Mouse (Mus musculus) midbrain, embryonic 13.5 days (tissue): Measurements from ENCODE around the gene Btbd18. TPM values are rescaled to one million over a fixed set of nuclear protein-coding genes. Genes with fewer than 3 reads are reported as not detected.
A peak's percentile ranks its signal among the peaks of the same experiment; 100 is the strongest.

Experiments
- ATAC-seq: fragments of 200-750 bp; cut with Nextera tagmentation; 2 replicates; pipeline ENCODE4 v1.8.0; 2017; ENCODE audit warnings: mild to moderate bottlenecking, moderate TSS enrichment, moderate library complexity
- H3K27ac ChIP-seq: fragments of 300-500 bp; sonication (generic); 2 replicates; pipeline ENCODE4 v1.5.1; 2015; ENCODE audit warnings: inconsistent platforms, mild to moderate bottlenecking, moderate library complexity
- H3K27me3 ChIP-seq: fragments of 300-500 bp; sonication (generic); 2 replicates; pipeline ENCODE4 v1.6.1; 2015; ENCODE audit warnings: mild to moderate bottlenecking, inconsistent platforms
- H3K36me3 ChIP-seq: fragments of 300-500 bp; sonication (generic); 2 replicates; pipeline ENCODE4 v1.6.1; 2015; ENCODE audit warnings: mild to moderate bottlenecking, inconsistent platforms
- H3K4me1 ChIP-seq: fragments of 300-500 bp; sonication (generic); replicated peaks from 2 replicates; pipeline ENCODE4 v1.6.1; 2015; ENCODE audit warnings: inconsistent platforms
- H3K4me2 ChIP-seq: fragments of 300-500 bp; sonication (generic); replicated peaks from 2 replicates; pipeline ENCODE4 v1.6.1; 2015; ENCODE audit warnings: moderate library complexity, mild to moderate bottlenecking, inconsistent platforms
- H3K4me3 ChIP-seq: fragments of 300-500 bp; sonication (generic); replicated peaks from 2 replicates; pipeline ENCODE4 v1.5.1; 2015; ENCODE audit warnings: mild to moderate bottlenecking, inconsistent platforms
- H3K9ac ChIP-seq: fragments of 300-500 bp; sonication (generic); replicated peaks from 2 replicates; pipeline ENCODE4 v1.6.1; 2015; ENCODE audit warnings: mild to moderate bottlenecking, inconsistent platforms
- H3K9me3 ChIP-seq: fragments of 300-500 bp; sonication (generic); 2 replicates; pipeline ENCODE4 v1.6.1; 2016; ENCODE audit warnings: mild to moderate bottlenecking, inconsistent platforms
- WGBS: fragments of 180-500 bp; shearing (Covaris S2); methylation state at CpG from one replicate; pipeline ENCODE4 v1.1.7; 2015; 5-methylcytosine and 5-hydroxymethylcytosine counted together
- polyA plus RNA-seq: library from polyadenylated mRNA; unstranded; fragments of >200 nt; fragmentation: Nextera tagmentation; extraction: Ambion mirVana; gene quantifications from 2 replicates; pipeline ENCODE4 v1.2.1, GENCODE M21; 2015

The Btbd18 gene
- polyA plus RNA-seq, 1 experiment from 2014 or later, result 0.42 TPM

GRCm38 (mm10) chr2:84714422-84714810 lies 55.5 kb downstream of the Btbd18 start:
- Histone ChIP-seq H3K4me3 (peak overlapping the region; percentile 96), H3K9ac (peak overlapping the region; percentile 97), H3K36me3 (peaks cover 12% of the 10 kb centered on the region), H3K4me1 (peaks cover 30% of the 10 kb centered on the region), H3K27me3 (no peaks in the 10 kb centered on the region), H3K27ac (peak overlapping the region; percentile 97), H3K4me2 (peak overlapping the region; percentile 74), H3K9me3 (no peaks in the 10 kb centered on the region)
- no peak; the same call in 1 of the 2 replicates for ATAC-seq
- WGBS, result 1% methylated on average over 23 of the region's 26 CpGs

GRCm38 (mm10) chr2:84714811-84715561 lies 56.1 kb downstream of the Btbd18 start, which contains the start of gene Zdhhc5:
TSS of gene Zdhhc5 (minus strand) at chr2:84715180.
- Histone ChIP-seq H3K4me2 (peak within 1 kb of the TSS; percentile 74), H3K27me3 (no peaks in the 10 kb centered on the region), H3K36me3 (peaks cover 9% of the 10 kb centered on the region), H3K9me3 (no peaks in the 10 kb centered on the region), H3K9ac (peak within 1 kb of the TSS; percentile 97), H3K4me3 (peak within 1 kb of the TSS; percentile 96), H3K4me1 (peaks cover 27% of the 10 kb centered on the region), H3K27ac (peak within 1 kb of the TSS; percentile 97)
- ATAC-seq, result peak; percentile 97
- under 1% methylated on average over 104 of the region's 107 CpGs for WGBS

- Histone ChIP-seq H3K9ac (peak overlapping the region; percentile 97), H3K4me1 (peaks cover 27% of the 10 kb centered on the region), H3K27me3 (no peaks in the 10 kb centered on the region), H3K36me3 (peaks cover under 1% of the 10 kb centered on the region), H3K4me2 (peak overlapping the region; percentile 74), H3K4me3 (peak overlapping the region; percentile 96), H3K9me3 (no peaks in the 10 kb centered on the region), H3K27ac (peak overlapping the region; percentile 97)
- under 1% methylated on average over 33 of the region's 33 CpGs for WGBS
- ATAC-seq, result peak; percentile 96
These were observed 56.9 kb downstream of the Btbd18 start for GRCm38 (mm10) chr2:84715562-84716361.

GRCm38 (mm10) chr2:84716423-84717355 lies 57.8 kb downstream of the Btbd18 start:
- Histone ChIP-seq H3K9me3 (no peaks in the 10 kb centered on the region), H3K4me3 (peak overlapping the region; percentile 96), H3K36me3 (peaks cover 8% of the 10 kb centered on the region), H3K4me1 (peaks cover 31% of the 10 kb centered on the region), H3K4me2 (peak overlapping the region; percentile 74), H3K27me3 (no peaks in the 10 kb centered on the region), H3K9ac (peak overlapping the region; percentile 77), H3K27ac (peak overlapping the region; percentile 97)
- WGBS, result 35% methylated on average over 9 of the region's 9 CpGs
- ATAC-seq, result no peak

- no peaks in the 10 kb centered on the region for H3K9me3 ChIP-seq
- H3K4me2 ChIP-seq, result no peak overlapping the region
- no peak overlapping the region for H3K4me3 ChIP-seq
- no peak overlapping the region for H3K27ac ChIP-seq
- no peak for ATAC-seq
- 96% methylated on average over 4 of the region's 4 CpGs for WGBS
- peaks cover 27% of the 10 kb centered on the region for H3K4me1 ChIP-seq
- H3K9ac ChIP-seq, result no peak overlapping the region
- no peaks in the 10 kb centered on the region for H3K27me3 ChIP-seq
- H3K36me3 ChIP-seq, result peaks cover 13% of the 10 kb centered on the region
These were observed 58.5 kb downstream of the Btbd18 start for GRCm38 (mm10) chr2:84717357-84717756.

Other genes with a start within 250 kb of the Btbd18 start
- 7.0 and 8.5 TPM in 2 replicates for gene Calcrl, start 233.7 kb upstream of the Btbd18 start, polyA plus RNA-seq
- gene Tfpi, start 182.3 kb upstream of the Btbd18 start, polyA plus RNA-seq, result 13.6 and 15.0 TPM in 2 replicates
- 30.4 and 38.0 TPM in 2 replicates for gene Ctnnd1, start 8.3 kb upstream of the Btbd18 start, polyA plus RNA-seq
- gene Selenoh, start 11.7 kb downstream of the Btbd18 start, polyA plus RNA-seq, result 272 and 278 TPM in 2 replicates
- not detected in 2 replicates for gene Gm28635, start 19.0 kb downstream of the Btbd18 start, polyA plus RNA-seq
- 49.3 and 53.3 TPM in 2 replicates for gene Med19, start 19.3 kb downstream of the Btbd18 start, polyA plus RNA-seq
- 226 and 249 TPM in 2 replicates for gene Tmx2, start 20.1 kb downstream of the Btbd18 start, polyA plus RNA-seq
- 18.3 and 18.9 TPM in 2 replicates for gene Zdhhc5, start 56.1 kb downstream of the Btbd18 start, polyA plus RNA-seq
- 32.8 and 34.5 TPM in 2 replicates for gene Clp1, start 68.3 kb downstream of the Btbd18 start, polyA plus RNA-seq
- 30.7 and 32.0 TPM in 2 replicates for gene Ypel4, start 75.0 kb downstream of the Btbd18 start, polyA plus RNA-seq
- 7.9 and 8.1 TPM in 2 replicates for gene Gm19426, start 84.6 kb downstream of the Btbd18 start, polyA plus RNA-seq
- 32.6 and 33.1 TPM in 2 replicates for gene Serping1, start 116.4 kb downstream of the Btbd18 start, polyA plus RNA-seq
- gene Ube2l6, start 139.7 kb downstream of the Btbd18 start, polyA plus RNA-seq, result 15.6 and 16.6 TPM in 2 replicates
- gene Smtnl1, start 163.6 kb downstream of the Btbd18 start, polyA plus RNA-seq, result not detected in 2 replicates
- gene Timm10, start 167.9 kb downstream of the Btbd18 start, polyA plus RNA-seq, result 53.6 and 54.5 TPM in 2 replicates
- gene Slc43a1, start 179.8 kb downstream of the Btbd18 start, polyA plus RNA-seq, result 2.6 and 3.3 TPM in 2 replicates
- gene Rtn4rl2, start 227.6 kb downstream of the Btbd18 start, polyA plus RNA-seq, result 2.2 and 3.6 TPM in 2 replicates